Mouse (Mus musculus): ENCODE data around the gene Wdr83. TPM values are rescaled to one million over a fixed set of nuclear protein-coding genes. Genes with fewer than 3 reads are reported as not detected.

The Wdr83 gene
- polyA plus RNA-seq, 1 experiment from 2014 or later: 50.3 TPM

GRCm38 (mm10) chr8:85059879-85060616 is 21.1 kb downstream of the Wdr83 start, which contains the start of gene Fbxw9:
Gene Fbxw9 (plus strand): TSS chr8:85060055.
- 1% methylated on average over 53 of the region's 53 CpGs for WGBS
- Histone ChIP-seq H3K4me1 (peaks cover 21% of the 10 kb centered on the region), H3K9me3 (replicated peaks) (no peaks in the 10 kb centered on the region), H3K4me2 (peak within 1 kb of the TSS; percentile 83), H3K4me3 (replicated peaks) (peak within 1 kb of the TSS; percentile 95), H3K36me3 (peaks cover 30% of the 10 kb centered on the region), H3K27me3 (replicated peaks) (no peaks in the 10 kb centered on the region), H3K27ac (replicated peaks) (peak within 1 kb of the TSS; percentile 78), H3K9ac (replicated peaks) (peak within 1 kb of the TSS; percentile 81)
- peak; percentile 95 for ATAC-seq (ENCODE audit: low FRiP score)

- ATAC-seq (ENCODE audit: low FRiP score): no peak
- Histone ChIP-seq H3K4me2 (no peak overlapping the region), H3K27me3 (replicated peaks) (no peaks in the 10 kb centered on the region), H3K9ac (replicated peaks) (no peak overlapping the region), H3K4me1 (peaks cover 19% of the 10 kb centered on the region), H3K4me3 (replicated peaks) (no peak overlapping the region), H3K36me3 (peaks cover 44% of the 10 kb centered on the region), H3K27ac (replicated peaks) (no peak overlapping the region), H3K9me3 (replicated peaks) (no peaks in the 10 kb centered on the region)
- 82% methylated on average over 7 of the region's 7 CpGs for WGBS
Measured at GRCm38 (mm10) chr8:85057367-85057766, 23.7 kb downstream of the Wdr83 start.

- no peak for ATAC-seq (ENCODE audit: low FRiP score)
- H3K9ac ChIP-seq (replicated peaks): no peak overlapping the region
- no peak overlapping the region for H3K4me2 ChIP-seq
- peaks cover 24% of the 10 kb centered on the region for H3K4me1 ChIP-seq
- peaks cover 74% of the 10 kb centered on the region for H3K36me3 ChIP-seq
- 96% methylated on average over 6 of the region's 6 CpGs for WGBS
- H3K27me3 ChIP-seq (replicated peaks): no peaks in the 10 kb centered on the region
- H3K4me3 ChIP-seq (replicated peaks): no peak overlapping the region
- no peaks in the 10 kb centered on the region for H3K9me3 ChIP-seq (replicated peaks)
- no peak overlapping the region for H3K27ac ChIP-seq (replicated peaks)
Measured at GRCm38 (mm10) chr8:85043619-85044018, 37.5 kb downstream of the Wdr83 start.

GRCm38 (mm10) chr8:85037681-85038531 is 43.2 kb downstream of the Wdr83 start:
- Histone ChIP-seq H3K27ac (replicated peaks) (peak overlapping the region; percentile 98), H3K27me3 (replicated peaks) (no peaks in the 10 kb centered on the region), H3K4me3 (replicated peaks) (peak overlapping the region; percentile 77), H3K36me3 (peaks cover 24% of the 10 kb centered on the region), H3K9ac (replicated peaks) (peak overlapping the region; percentile 84), H3K4me2 (peak overlapping the region; percentile 90), H3K9me3 (replicated peaks) (no peaks in the 10 kb centered on the region), H3K4me1 (peaks cover 47% of the 10 kb centered on the region)
- peak; percentile 26 for ATAC-seq (ENCODE audit: low FRiP score)
- under 1% methylated on average over 55 of the region's 57 CpGs for WGBS

GRCm38 (mm10) chr8:85037366-85037680 is 43.8 kb downstream of the Wdr83 start:
- peak overlapping the region; percentile 98 for H3K27ac ChIP-seq (replicated peaks)
- H3K4me1 ChIP-seq: peaks cover 47% of the 10 kb centered on the region
- ATAC-seq (ENCODE audit: low FRiP score): peak; percentile 61
- peak overlapping the region; percentile 84 for H3K9ac ChIP-seq (replicated peaks)
- WGBS: 2% methylated on average over 14 of the region's 14 CpGs
- peak overlapping the region; percentile 77 for H3K4me3 ChIP-seq (replicated peaks)
- H3K9me3 ChIP-seq (replicated peaks): no peaks in the 10 kb centered on the region
- peak overlapping the region; percentile 90 for H3K4me2 ChIP-seq
- peaks cover 24% of the 10 kb centered on the region for H3K36me3 ChIP-seq
- no peaks in the 10 kb centered on the region for H3K27me3 ChIP-seq (replicated peaks)

GRCm38 (mm10) chr8:85036718-85037365 is 44.3 kb downstream of the Wdr83 start, which contains the start of gene Tnpo2:
Gene Tnpo2 (plus strand): TSS chr8:85036915.
- Histone ChIP-seq H3K27ac (replicated peaks) (peak within 1 kb of the TSS; percentile 98), H3K4me3 (replicated peaks) (peak within 1 kb of the TSS; percentile 77), H3K4me2 (peak within 1 kb of the TSS; percentile 90), H3K27me3 (replicated peaks) (no peaks in the 10 kb centered on the region), H3K9ac (replicated peaks) (peak within 1 kb of the TSS; percentile 84), H3K4me1 (peaks cover 47% of the 10 kb centered on the region), H3K36me3 (peaks cover 29% of the 10 kb centered on the region), H3K9me3 (replicated peaks) (no peaks in the 10 kb centered on the region)
- WGBS: under 1% methylated on average over 59 of the region's 59 CpGs
- peak; percentile 92 for ATAC-seq (ENCODE audit: low FRiP score)

- Histone ChIP-seq H3K36me3 (peaks cover 30% of the 10 kb centered on the region), H3K27me3 (replicated peaks) (no peaks in the 10 kb centered on the region), H3K4me1 (peaks cover 47% of the 10 kb centered on the region), H3K4me3 (replicated peaks) (peak overlapping the region; percentile 77), H3K9me3 (replicated peaks) (no peaks in the 10 kb centered on the region), H3K27ac (replicated peaks) (peak overlapping the region; percentile 98), H3K4me2 (peak overlapping the region; percentile 90), H3K9ac (replicated peaks) (peak overlapping the region; percentile 66)
- peak; percentile 60 for ATAC-seq (ENCODE audit: low FRiP score)
- WGBS: 0% methylated on average over 9 of the region's 9 CpGs
Measured at GRCm38 (mm10) chr8:85036381-85036717, 44.8 kb downstream of the Wdr83 start.

- peaks cover 45% of the 10 kb centered on the region for H3K4me1 ChIP-seq
- H3K9ac ChIP-seq (replicated peaks): peak overlapping the region; percentile 66
- H3K9me3 ChIP-seq (replicated peaks): no peaks in the 10 kb centered on the region
- WGBS: under 1% methylated on average over 15 of the region's 15 CpGs
- peak; percentile 4 for ATAC-seq (ENCODE audit: low FRiP score)
- no peaks in the 10 kb centered on the region for H3K27me3 ChIP-seq (replicated peaks)
- peak overlapping the region; percentile 77 for H3K4me3 ChIP-seq (replicated peaks)
- peak overlapping the region; percentile 98 for H3K27ac ChIP-seq (replicated peaks)
- peak overlapping the region; percentile 90 for H3K4me2 ChIP-seq
- peaks cover 29% of the 10 kb centered on the region for H3K36me3 ChIP-seq
Measured at GRCm38 (mm10) chr8:85035728-85036310, 45.3 kb downstream of the Wdr83 start.

- no peak for ATAC-seq (ENCODE audit: low FRiP score)
- Histone ChIP-seq H3K4me2 (peak overlapping the region; percentile 90), H3K27me3 (replicated peaks) (no peaks in the 10 kb centered on the region), H3K4me3 (replicated peaks) (peak overlapping the region; percentile 77), H3K9me3 (replicated peaks) (no peaks in the 10 kb centered on the region), H3K27ac (replicated peaks) (peak overlapping the region; percentile 98), H3K36me3 (peaks cover 29% of the 10 kb centered on the region), H3K9ac (replicated peaks) (peak overlapping the region; percentile 66; the same call in 1 of the 2 replicates), H3K4me1 (peaks cover 39% of the 10 kb centered on the region)
- 7% methylated on average over 12 of the region's 12 CpGs for WGBS
Measured at GRCm38 (mm10) chr8:85035165-85035727, 45.9 kb downstream of the Wdr83 start.

- Histone ChIP-seq H3K36me3 (peaks cover 31% of the 10 kb centered on the region), H3K4me3 (replicated peaks) (peak overlapping the region; percentile 77), H3K27ac (replicated peaks) (no peak overlapping the region), H3K27me3 (replicated peaks) (no peaks in the 10 kb centered on the region), H3K9me3 (replicated peaks) (no peaks in the 10 kb centered on the region), H3K4me1 (peaks cover 38% of the 10 kb centered on the region), H3K9ac (replicated peaks) (peak overlapping the region; percentile 66; the same call in 1 of the 2 replicates), H3K4me2 (peak overlapping the region; percentile 90)
- 3% methylated on average over 13 of the region's 13 CpGs for WGBS
- ATAC-seq (ENCODE audit: low FRiP score): no peak
Measured at GRCm38 (mm10) chr8:85034764-85035163, 46.3 kb downstream of the Wdr83 start.

- Histone ChIP-seq H3K9ac (replicated peaks) (no peak overlapping the region), H3K4me1 (peaks cover 36% of the 10 kb centered on the region), H3K27ac (replicated peaks) (no peak overlapping the region), H3K4me3 (replicated peaks) (no peak overlapping the region), H3K9me3 (replicated peaks) (no peaks in the 10 kb centered on the region), H3K4me2 (no peak overlapping the region), H3K36me3 (peaks cover 35% of the 10 kb centered on the region), H3K27me3 (replicated peaks) (no peaks in the 10 kb centered on the region)
- 74% methylated on average over 1 of the region's 1 CpGs for WGBS
- no peak for ATAC-seq (ENCODE audit: low FRiP score)
Measured at GRCm38 (mm10) chr8:85033867-85034266, 47.2 kb downstream of the Wdr83 start.

Measured in neural tube, embryonic 15.5 days (tissue).